ENCODE assay signal across 8 mouse cellular contexts in the genomic region with DNA sequence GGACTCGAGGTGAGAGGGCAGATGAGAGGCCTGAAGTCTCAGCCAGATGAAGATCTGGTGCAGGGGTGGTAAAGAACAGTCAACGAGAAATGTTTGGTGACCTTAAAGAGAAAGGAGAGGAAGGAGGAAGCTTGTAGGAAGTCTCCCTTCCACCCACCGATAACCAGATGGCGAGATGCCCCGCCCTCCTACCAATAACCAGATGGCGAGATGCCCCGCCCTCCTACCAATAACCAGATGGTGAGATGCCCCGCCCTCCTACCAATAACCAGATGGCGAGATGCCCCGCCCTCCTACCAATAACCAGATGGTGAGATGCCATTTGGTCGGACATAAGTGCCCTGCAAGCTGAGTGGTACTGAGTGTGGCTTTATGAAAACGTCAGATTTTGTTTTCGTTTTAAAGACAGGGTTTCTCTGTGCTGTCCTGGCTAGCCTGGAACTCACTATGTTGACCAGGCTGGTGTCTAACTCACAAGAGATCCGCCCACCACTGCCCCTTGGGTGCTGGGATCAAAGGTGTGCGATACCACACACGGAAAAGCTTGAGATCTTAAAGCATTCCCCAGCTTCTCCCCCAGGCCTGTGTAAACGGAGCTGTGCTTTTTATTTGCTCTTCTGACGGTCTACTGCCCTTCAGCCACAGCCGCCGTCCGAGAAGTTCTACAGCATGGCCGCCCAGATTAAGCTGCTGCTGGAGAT. TPM values are rescaled to one million over a fixed set of nuclear protein-coding genes. Genes with fewer than 3 reads are reported as not detected.
A peak's percentile ranks its signal among the peaks of the same experiment; 100 is the strongest.
DNase-seq lines count a peak whose midpoint lies in the region; ATAC-seq and TF ChIP-seq lines count a peak whose summit lies in the region.
"Had no signal": no experiment of that assay in that cellular context is flagged by ENCODE, and none has a peak within 500 bp of the region (broad histone marks: within the 10 kb centered on the region; RNA-seq: fewer than 3 reads in every experiment).

No protein-coding gene starts in this region.

- 64% methylated on average over 22 of the region's 22 CpGs for WGBS in bone marrow, adult 2 months
- 72% methylated on average over 22 of the region's 22 CpGs for WGBS in forebrain, embryonic 15.5 days
- WGBS in liver, embryonic 16.5 days (ENCODE audit: insufficient replicate concordance) = 56% methylated on average over 22 of the region's 22 CpGs

- H3K4me3 ChIP-seq in CH12.LX (replicated peaks in 1 of 3; ENCODE audit: low read depth in 2 of 3, low read length in 2 of 3, poor library complexity in 1 of 3) = no peak overlapping the region
- H3K4me3 ChIP-seq in bone marrow, adult 2 months (replicated peaks; ENCODE audit: control insufficient read depth, low read depth, low read length) = peak overlapping the region; percentile 37
- H3K4me3 ChIP-seq in forebrain, embryonic 15.5 days = peak overlapping the region; percentile 7; the same call in 1 of the 2 replicates
- H3K4me3 ChIP-seq in liver, embryonic 16.5 days (ENCODE audit: low read depth, low read length) = peak overlapping the region; percentile 97

- peaks cover 9 to 28% of the 10 kb centered on the region in 2 experiments; a peak in 3 of 4 replicates for H3K4me1 ChIP-seq in CH12.LX (ENCODE audit: control insufficient read depth in 1 of 2, insufficient read depth in 2 of 2)
- peaks cover 3% of the 10 kb centered on the region; the same call in 1 of the 2 replicates for H3K4me1 ChIP-seq in bone marrow, adult 2 months (ENCODE audit: control insufficient read depth, insufficient read depth, low read length)
- H3K4me1 ChIP-seq in forebrain, embryonic 15.5 days = peaks cover 52% of the 10 kb centered on the region
- peaks cover 31% of the 10 kb centered on the region for H3K4me1 ChIP-seq in liver, embryonic 16.5 days (ENCODE audit: control insufficient read depth, low read depth, low read length)

- no peak overlapping the region for H3K9ac ChIP-seq in CH12.LX (ENCODE audit: insufficient read depth, low read depth)
- H3K9ac ChIP-seq in forebrain, embryonic 15.5 days (replicated peaks) = no peak overlapping the region
- peak overlapping the region; percentile 5; the same call in 1 of the 2 replicates for H3K9ac ChIP-seq in liver, embryonic 16.5 days (ENCODE audit: low read depth, low read length)

- TF ChIP-seq CTCF in CH12.LX (conservative IDR thresholded peaks at IDR 0.05 in 1 of 2, IDR thresholded peaks at IDR 0.05 in 1 of 2; ENCODE audit: low read depth in 2 of 2, low read length in 2 of 2) = no peak
- TF ChIP-seq CTCF in bone marrow, adult 2 months (IDR thresholded peaks at IDR 0.05; ENCODE audit: control insufficient read depth, insufficient read depth, low read length) = no peak

- H3K27ac ChIP-seq in CH12.LX (ENCODE audit: insufficient read depth, low read depth) = no peak overlapping the region
- H3K27ac ChIP-seq in bone marrow, adult 2 months (ENCODE audit: control insufficient read depth, insufficient read depth, low read depth, low read length, poor library complexity) = peak overlapping the region; percentile 69
- H3K27ac ChIP-seq in forebrain, embryonic 15.5 days (replicated peaks) = peak overlapping the region; percentile 93
- H3K27ac ChIP-seq in liver, embryonic 16.5 days (ENCODE audit: low read length) = peak overlapping the region; percentile 81
- H3K27ac ChIP-seq: macrophage had no signal

- no peak for TF ChIP-seq EP300 in CH12.LX (IDR thresholded peaks at IDR 0.05; ENCODE audit: low read length)

- DNase-seq in CH12.LX (ENCODE audit: extremely low read depth) = peak; percentile 33
- DNase-seq in urinary bladder, postnatal 14 days (ENCODE audit: low spot score) = no peak
- DNase-seq in layer of hippocampus, postnatal 36 days = no peak
- no peak for DNase-seq in layer of hippocampus, postnatal 25 days (ENCODE audit: extremely low spot score in 1 of 2, low spot score in 1 of 2)

- H3K27me3 ChIP-seq in CH12.LX (replicated peaks) = peaks cover 2% of the 10 kb centered on the region
- H3K27me3 ChIP-seq in forebrain, embryonic 15.5 days = no peaks in the 10 kb centered on the region
- H3K27me3 ChIP-seq in liver, embryonic 16.5 days (ENCODE audit: control insufficient read depth, insufficient read depth, low read depth, low read length) = no peaks in the 10 kb centered on the region; the same call in 1 of the 2 replicates

- no peaks in the 10 kb centered on the region for H3K9me3 ChIP-seq in CH12.LX (replicated peaks; ENCODE audit: low read length)
- H3K9me3 ChIP-seq in forebrain, embryonic 15.5 days = no peaks in the 10 kb centered on the region
- H3K9me3 ChIP-seq in liver, embryonic 16.5 days (replicated peaks; ENCODE audit: control insufficient read depth, low read length) = no peaks in the 10 kb centered on the region

- no peak overlapping the region for H3K4me2 ChIP-seq in CH12.LX (ENCODE audit: insufficient read depth, low read depth, poor library complexity, severe bottlenecking)
- H3K4me2 ChIP-seq in forebrain, embryonic 15.5 days (replicated peaks) = no peak overlapping the region
- peak overlapping the region; percentile 90 for H3K4me2 ChIP-seq in liver, embryonic 16.5 days (ENCODE audit: low read depth, low read length)

- peaks cover 48 to 53% of the 10 kb centered on the region in 2 experiments for H3K36me3 ChIP-seq in CH12.LX (replicated peaks in 1 of 2; ENCODE audit: control insufficient read depth in 1 of 2, insufficient read depth in 1 of 2, low read length in 1 of 2)
- H3K36me3 ChIP-seq in forebrain, embryonic 15.5 days = peaks cover 46% of the 10 kb centered on the region
- H3K36me3 ChIP-seq in liver, embryonic 16.5 days (ENCODE audit: control insufficient read depth, insufficient read depth) = peaks cover 47% of the 10 kb centered on the region

- no peaks in the 10 kb centered on the region for H3K79me2 ChIP-seq in CH12.LX (replicated peaks; ENCODE audit: control insufficient read depth, extremely low read depth, insufficient read depth, poor library complexity, severe bottlenecking)

- no peak for TF ChIP-seq POLR2A in CH12.LX (IDR thresholded peaks at IDR 0.05; ENCODE audit: low read depth, low read length)
- TF ChIP-seq POLR2A in bone marrow, adult 2 months (IDR thresholded peaks at IDR 0.05; ENCODE audit: borderline replicate concordance, control insufficient read depth, low read depth, low read length) = no peak

- dilution Hi-C loops in CH12.LX (cut with MboI; ENCODE audit: extremely low pct_ligation_motif_present, extremely low pct_unique_long_range_greater_than_20kb, low sequenced_read_pairs) = no loop called here

- in situ Hi-C loops in CH12.LX (cut with MboI; ENCODE audit: low pct_ligation_motif_present, low pct_unique_long_range_greater_than_20kb, low sequenced_read_pairs) = no loop called here

- no peak for TF ChIP-seq RAD21 in CH12.LX (IDR thresholded peaks at IDR 0.05; ENCODE audit: low read depth, low read length)

- ATAC-seq in forebrain, embryonic 15.5 days (replicated peaks) = no peak
- peak; percentile 45 for ATAC-seq in liver, embryonic 16.5 days (ENCODE audit: low read depth)

RNA-seq across cellular contexts. Expression of a gene that starts 1.5 kb away (rescaled TPM):
- 52.2 and 54.4 TPM in 2 replicates for total RNA-seq in CH12.LX (2012; rRNA removed)
- 43.2 and 44.9 TPM in 2 replicates for total RNA-seq in CH12.LX (2014; rRNA removed)
- polyA plus RNA-seq in CH12.LX (2012; ENCODE audit: insufficient read length, low read depth) = 51.0 and 53.1 TPM in 2 replicates
- polyA plus RNA-seq in bone marrow, adult 2 months (2011; ENCODE audit: insufficient read depth, insufficient read length, low replicate concordance, missing spikeins) = 9.0 and 14.7 TPM in 2 replicates
- 39.6 and 42.2 TPM in 2 replicates for polyA plus RNA-seq in forebrain, embryonic 15.5 days (2015; fragmentation: Nextera tagmentation; extraction: Ambion mirVana)
- 13.4 and 14.1 TPM in 2 replicates for polyA plus RNA-seq in liver, embryonic 16.5 days (2015; fragmentation: Nextera tagmentation; extraction: Ambion mirVana)
- 10 to 100 TPM; 19.8 to 20.8 TPM for total RNA-seq in layer of hippocampus, postnatal 36 days (2021)
- 10 to 100 TPM; 23.0 to 23.3 TPM for total RNA-seq in layer of hippocampus, postnatal 25 days (2021)

RNA-seq across cellular contexts. Expression of a gene that starts 2.4 kb away (rescaled TPM):
- total RNA-seq in CH12.LX (2012; rRNA removed) (28.2 and 28.6 TPM in 2 replicates), CH12.LX (2014; rRNA removed) (15.4 and 15.8 TPM in 2 replicates)
- polyA plus RNA-seq in CH12.LX (2012; ENCODE audit: insufficient read length, low read depth) = 31.5 and 38.6 TPM in 2 replicates
- polyA plus RNA-seq in bone marrow, adult 2 months (2011; ENCODE audit: insufficient read depth, insufficient read length, low replicate concordance, missing spikeins) = 31.3 and 57.0 TPM in 2 replicates
- polyA plus RNA-seq in forebrain, embryonic 15.5 days (2015; fragmentation: Nextera tagmentation; extraction: Ambion mirVana) = 36.9 and 37.6 TPM in 2 replicates
- polyA plus RNA-seq in liver, embryonic 16.5 days (2015; fragmentation: Nextera tagmentation; extraction: Ambion mirVana) = 10.7 and 11.0 TPM in 2 replicates
- total RNA-seq in layer of hippocampus, postnatal 36 days (2021) = 10 to 100 TPM; 55.0 to 59.6 TPM
- total RNA-seq in layer of hippocampus, postnatal 25 days (2021) = 10 to 100 TPM; 53.4 to 64.0 TPM

RNA-seq across cellular contexts. Expression of a gene that starts 32.2 kb away (rescaled TPM):
- total RNA-seq in CH12.LX (2012; rRNA removed) (not detected in 2 replicates), CH12.LX (2014; rRNA removed) (not detected in 2 replicates)
- not detected in 2 replicates for polyA plus RNA-seq in CH12.LX (2012; ENCODE audit: insufficient read length, low read depth)
- not detected in 2 replicates for polyA plus RNA-seq in bone marrow, adult 2 months (2011; ENCODE audit: insufficient read depth, insufficient read length, low replicate concordance, missing spikeins)
- polyA plus RNA-seq in forebrain, embryonic 15.5 days (2015; fragmentation: Nextera tagmentation; extraction: Ambion mirVana) = 85.6 and 102 TPM in 2 replicates
- polyA plus RNA-seq in liver, embryonic 16.5 days (2015; fragmentation: Nextera tagmentation; extraction: Ambion mirVana) = 6.8 TPM in 2 replicates
- 10 to 100 TPM; 22.6 to 23.8 TPM for total RNA-seq in layer of hippocampus, postnatal 36 days (2021)
- 10 to 100 TPM; 25.6 to 27.3 TPM for total RNA-seq in layer of hippocampus, postnatal 25 days (2021)
- polyA plus RNA-seq: macrophage had no signal

RNA-seq across cellular contexts. Expression of a gene that starts 32.6 kb away (rescaled TPM):
- total RNA-seq in CH12.LX (2012; rRNA removed) = 34.9 and 35.3 TPM in 2 replicates
- total RNA-seq in CH12.LX (2014; rRNA removed) = 11.6 and 14.6 TPM in 2 replicates
- 55.0 and 57.0 TPM in 2 replicates for polyA plus RNA-seq in CH12.LX (2012; ENCODE audit: insufficient read length, low read depth)
- polyA plus RNA-seq in bone marrow, adult 2 months (2011; ENCODE audit: insufficient read depth, insufficient read length, low replicate concordance, missing spikeins) = 26.2 and 35.2 TPM in 2 replicates
- 47.1 and 47.2 TPM in 2 replicates for polyA plus RNA-seq in forebrain, embryonic 15.5 days (2015; fragmentation: Nextera tagmentation; extraction: Ambion mirVana)
- polyA plus RNA-seq in liver, embryonic 16.5 days (2015; fragmentation: Nextera tagmentation; extraction: Ambion mirVana) = 38.9 and 39.2 TPM in 2 replicates
- total RNA-seq in layer of hippocampus, postnatal 36 days (2021) = 10 to 100 TPM; 26.5 to 26.6 TPM
- total RNA-seq in layer of hippocampus, postnatal 25 days (2021) = 10 to 100 TPM; 26.6 to 27.9 TPM

RNA-seq across cellular contexts. Expression of a gene that starts 32.9 kb away (rescaled TPM):
- total RNA-seq in CH12.LX (2012; rRNA removed) (25.1 and 30.1 TPM in 2 replicates), CH12.LX (2014; rRNA removed) (25.6 and 29.6 TPM in 2 replicates)
- 24.7 and 26.2 TPM in 2 replicates for polyA plus RNA-seq in CH12.LX (2012; ENCODE audit: insufficient read length, low read depth)
- polyA plus RNA-seq in bone marrow, adult 2 months (2011; ENCODE audit: insufficient read depth, insufficient read length, low replicate concordance, missing spikeins) = 8.0 and 8.4 TPM in 2 replicates
- 25.2 and 27.6 TPM in 2 replicates for polyA plus RNA-seq in forebrain, embryonic 15.5 days (2015; fragmentation: Nextera tagmentation; extraction: Ambion mirVana)
- 7.6 and 7.8 TPM in 2 replicates for polyA plus RNA-seq in liver, embryonic 16.5 days (2015; fragmentation: Nextera tagmentation; extraction: Ambion mirVana)
- 10 to 100 TPM; 15.0 to 17.3 TPM for total RNA-seq in layer of hippocampus, postnatal 36 days (2021)
- total RNA-seq in layer of hippocampus, postnatal 25 days (2021) = 10 to 100 TPM; 11.8 to 13.5 TPM

Comparison
In these comparisons a context has a peak if more than half of its experiments do, and no peak if none do; other contexts are left out.
1. H3K4me3 ChIP-seq: peak in bone marrow, adult 2 months (single experiment), forebrain, embryonic 15.5 days (single experiment) and liver, embryonic 16.5 days (single experiment); none in CH12.LX (0 of 3).
2. RNA of a gene that starts 32.2 kb away (polyA plus RNA-seq): 85.6 to 102 TPM in forebrain, embryonic 15.5 days; 6.8 TPM in liver, embryonic 16.5 days, not detected in CH12.LX and not detected in bone marrow, adult 2 months; every median in the first group is over 10 times any median in the second.